Mouse (Mus musculus) frontal cortex, postnatal 10 days (tissue): ENCODE measurements around the gene Mrps17.
"Not testable (repeated sequence)": the region's sequence is repeated elsewhere in the genome, so short reads cannot be mapped to it uniquely, and the experiment has no call there.

ENCODE experiments used
- DNase-seq, 2 experiments: peaks; one replicate each; pipeline ENCODE4 v3.0.0; 2022; ENCODE audit warnings: low spot score in 2 of 2, mixed read lengths in 1 of 2

The Mrps17 gene

GRCm38 (mm10) chr5:129715326-129715861, at the start of gene Mrps17:
TSS of gene Mrps17 (plus strand) at chr5:129715497.
- peak; percentile 85 to 90 for DNase-seq

DNA sequence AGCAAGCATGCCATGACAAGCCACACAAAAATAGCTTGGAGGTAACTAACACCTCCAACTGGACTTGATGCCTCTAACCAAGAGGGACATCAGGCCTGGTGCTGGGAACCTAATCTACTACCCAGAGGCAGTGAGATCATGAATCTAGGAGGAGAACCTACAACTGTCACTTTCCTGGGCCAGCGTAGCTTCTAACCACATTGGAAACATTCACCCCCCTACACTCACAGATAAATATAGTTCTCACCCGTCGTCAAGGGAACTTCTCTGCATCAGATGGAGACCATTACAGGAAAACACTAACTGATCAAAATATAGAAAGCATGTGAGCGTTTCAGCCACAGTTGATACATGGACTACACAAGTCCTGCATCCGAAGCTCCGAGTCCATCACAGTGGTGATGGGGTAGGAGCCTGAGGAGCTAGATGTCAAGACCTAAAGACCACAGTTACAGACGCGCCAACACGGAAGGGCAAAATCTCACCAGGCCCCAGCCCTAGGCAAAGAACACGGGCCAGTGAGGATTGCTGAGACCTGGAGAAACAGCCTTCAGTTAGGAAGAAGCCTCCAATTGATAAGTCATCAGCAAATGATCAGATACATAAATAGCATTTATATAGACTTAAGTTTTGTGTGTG, 48.9 kb upstream of the Mrps17 start:
- no peak for DNase-seq

GRCm38 (mm10) chr5:129667851-129668250, 47.4 kb upstream of the Mrps17 start:
- no peak for DNase-seq

GRCm38 (mm10) chr5:129669453-129670035, 45.8 kb upstream of the Mrps17 start:
- DNase-seq, result no peak

GRCm38 (mm10) chr5:129670036-129670458, 45.2 kb upstream of the Mrps17 start, which contains the start of gene Zfp11:
TSS of gene Zfp11 (minus strand) at chr5:129670099.
- peak; percentile 60 to 80 for DNase-seq

GRCm38 (mm10) chr5:129685141-129685540, 30.2 kb upstream of the Mrps17 start:
- DNase-seq, result not testable (repeated sequence)

DNA sequence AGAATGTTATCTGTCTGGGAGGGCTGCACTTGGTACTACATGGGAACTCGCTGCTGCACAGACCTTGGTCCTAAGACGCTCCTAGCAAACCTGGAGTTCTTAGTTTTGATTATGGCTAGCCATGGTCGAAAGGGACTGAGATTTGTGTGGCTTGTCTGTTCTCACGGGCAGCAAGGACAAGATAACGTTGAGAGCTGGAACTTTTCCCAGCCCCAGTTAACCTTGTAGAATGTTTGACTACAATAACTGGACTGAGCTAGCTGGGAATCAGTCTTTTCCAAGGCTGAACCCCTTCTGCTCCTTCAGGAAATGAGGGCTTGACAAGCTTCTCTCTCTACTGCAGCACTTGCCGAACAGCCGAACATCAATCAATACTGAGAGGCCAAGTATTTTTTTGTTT, 27.7 kb upstream of the Mrps17 start:
- DNase-seq, result no peak

GRCm38 (mm10) chr5:129690528-129690927, 24.8 kb upstream of the Mrps17 start:
- DNase-seq, result no peak

GRCm38 (mm10) chr5:129700506-129700905, 14.8 kb upstream of the Mrps17 start:
- no peak for DNase-seq

DNA sequence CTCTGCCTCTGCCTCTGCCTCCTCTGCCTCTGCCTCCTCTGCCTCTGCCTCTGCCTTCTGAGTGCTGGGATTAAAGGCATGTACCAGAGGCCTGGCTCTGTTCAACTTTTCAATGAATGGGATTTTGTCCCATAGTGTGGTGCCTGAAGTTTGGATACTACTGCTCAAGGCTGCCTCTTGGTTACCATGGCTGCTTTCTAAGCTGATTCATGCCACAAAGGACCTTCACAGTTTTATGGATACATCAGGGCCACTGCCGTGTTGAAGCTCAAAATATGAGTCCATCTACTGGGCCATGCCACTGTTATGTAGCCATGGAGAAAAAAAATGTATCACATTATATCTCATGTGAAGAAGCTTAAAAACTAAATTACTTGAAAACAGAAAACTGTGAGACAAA, 13.6 kb upstream of the Mrps17 start:
- DNase-seq, result no peak

- no peak for DNase-seq
Measured at GRCm38 (mm10) chr5:129703368-129703767, 11.9 kb upstream of the Mrps17 start.

- DNase-seq, result no peak
Measured at GRCm38 (mm10) chr5:129708412-129708811, 6.9 kb upstream of the Mrps17 start, which contains the start of gene Sept14. TSS of gene Sept14 (minus strand) at chr5:129708512.

DNA sequence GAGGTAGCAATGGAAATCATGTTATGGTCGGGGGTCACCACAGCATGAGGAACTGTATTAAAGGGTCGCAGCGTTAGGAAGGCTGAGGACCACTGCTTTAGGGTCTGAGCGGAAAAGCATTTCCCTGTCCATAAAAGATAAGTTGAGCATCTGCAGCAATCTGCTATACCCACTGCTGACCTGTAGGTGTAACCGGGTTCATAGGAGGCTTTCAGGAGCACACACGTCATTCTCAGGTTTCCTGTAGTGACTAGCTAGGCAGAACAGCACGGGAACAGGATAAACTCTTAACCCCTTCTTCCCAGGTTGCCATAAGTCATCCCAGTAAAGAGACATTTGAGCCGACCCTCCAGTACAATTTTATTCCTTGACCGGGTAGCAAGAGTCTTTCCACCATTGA, 1.7 kb downstream of the Mrps17 start:
- DNase-seq, result no peak

DNA sequence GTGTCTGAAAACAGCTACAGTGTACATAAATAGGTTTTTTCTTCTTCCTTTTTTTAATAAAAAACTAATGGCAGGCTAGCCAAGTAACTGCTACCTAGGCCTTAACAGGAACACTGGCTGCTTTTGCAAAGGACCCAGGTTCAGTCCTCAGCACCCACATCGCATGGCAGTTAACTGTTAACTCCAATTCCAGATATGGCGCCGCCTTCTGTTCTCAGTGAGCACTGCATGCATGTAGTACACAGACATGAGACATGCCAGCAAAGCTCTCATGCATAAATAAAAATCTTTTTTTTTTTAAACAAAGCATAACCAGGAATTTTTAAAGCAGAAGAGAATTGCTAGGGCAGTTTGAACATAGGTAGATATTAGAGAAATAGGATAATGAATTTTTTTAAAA, 4.9 kb downstream of the Mrps17 start:
- no peak for DNase-seq

- DNase-seq, result no peak
Measured at GRCm38 (mm10) chr5:129724268-129724667, 9.0 kb downstream of the Mrps17 start.

DNA sequence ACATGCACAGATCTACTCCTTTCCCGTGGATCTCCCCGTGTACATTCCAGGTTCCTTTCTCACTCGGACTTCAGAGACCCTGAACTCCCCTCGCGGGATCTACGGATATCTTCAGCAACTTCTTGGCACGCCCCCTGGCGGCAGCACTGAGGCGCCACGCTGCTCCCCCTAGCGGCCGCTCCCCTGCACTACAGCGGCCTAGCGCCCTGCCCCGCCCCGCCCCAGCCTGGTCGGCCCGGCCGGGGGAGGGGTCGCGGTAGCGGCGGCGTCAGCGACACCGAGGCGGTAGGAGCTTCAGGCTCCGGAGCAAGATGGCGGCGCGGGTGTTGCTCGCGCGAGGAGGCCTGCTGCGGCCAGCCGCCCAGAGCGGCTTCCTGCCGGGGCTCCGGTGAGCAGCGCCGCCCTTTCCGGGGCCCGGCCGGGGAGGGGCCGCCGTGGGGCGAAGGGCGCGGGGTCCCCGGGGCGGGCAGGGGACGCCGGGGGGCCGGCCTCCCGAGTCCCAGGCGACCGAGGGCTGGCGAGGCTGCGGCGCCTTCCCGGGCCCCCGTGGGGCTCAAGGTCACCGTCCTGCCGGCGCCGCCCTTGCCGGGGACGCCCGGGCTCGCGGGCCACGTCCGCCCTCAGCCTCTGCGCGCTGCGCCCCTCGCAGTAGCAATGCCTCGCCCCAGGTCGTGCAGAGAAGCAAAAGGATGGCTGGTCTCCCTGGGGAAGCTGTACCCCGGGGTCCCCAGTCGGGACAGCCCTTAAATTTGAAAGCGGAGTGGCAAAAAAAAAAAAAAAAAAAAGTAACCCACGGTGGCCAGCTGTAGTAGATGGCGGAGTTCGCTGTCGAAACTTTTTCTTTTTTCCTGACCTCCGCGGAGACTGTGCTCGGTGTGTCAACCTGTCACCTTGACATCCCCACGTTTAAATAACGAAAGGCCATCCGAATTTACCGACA, 9.8 kb downstream of the Mrps17 start, which contains the start of gene Nipsnap2:
Gene Nipsnap2, plus strand, starts transcription at position 230 of the 940 bp plus-strand sequence.
- DNase-seq, result peak; percentile 79 to 90

DNA sequence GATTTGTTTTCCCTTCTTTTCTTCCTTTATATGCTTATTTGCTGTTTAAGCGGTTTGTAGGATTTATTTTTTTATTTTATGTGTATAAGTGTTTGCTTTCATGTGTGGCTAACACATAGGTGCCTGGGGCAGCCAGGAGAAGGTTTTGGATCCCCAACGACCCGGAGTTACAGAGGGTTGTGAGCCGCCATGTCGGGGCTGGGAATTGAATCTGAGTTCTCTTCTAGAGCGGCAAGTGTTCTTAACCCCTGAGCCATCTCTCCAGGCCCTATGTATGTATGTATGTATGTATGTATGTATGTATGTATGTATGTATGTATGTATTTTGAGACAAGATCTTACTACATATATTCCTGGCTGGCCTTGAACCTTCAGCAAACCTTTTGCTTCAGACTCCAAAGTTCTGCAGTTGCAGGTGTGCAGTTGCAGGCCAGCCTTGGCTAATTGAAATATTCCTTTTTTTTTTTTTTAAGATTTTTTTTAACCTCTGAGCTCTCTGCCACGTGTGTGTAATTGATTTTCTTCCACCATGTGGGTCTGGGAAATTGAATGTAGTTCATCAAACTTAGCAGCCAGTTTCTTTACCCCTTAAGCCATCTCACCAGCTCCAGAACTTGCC, 10.6 kb downstream of the Mrps17 start:
- no peak for DNase-seq

- no peak for DNase-seq
Measured at GRCm38 (mm10) chr5:129726784-129727183, 11.5 kb downstream of the Mrps17 start.

GRCm38 (mm10) chr5:129729286-129729685, 14.0 kb downstream of the Mrps17 start:
- no peak for DNase-seq

GRCm38 (mm10) chr5:129730344-129730743, 15.0 kb downstream of the Mrps17 start:
- DNase-seq, result no peak

DNA sequence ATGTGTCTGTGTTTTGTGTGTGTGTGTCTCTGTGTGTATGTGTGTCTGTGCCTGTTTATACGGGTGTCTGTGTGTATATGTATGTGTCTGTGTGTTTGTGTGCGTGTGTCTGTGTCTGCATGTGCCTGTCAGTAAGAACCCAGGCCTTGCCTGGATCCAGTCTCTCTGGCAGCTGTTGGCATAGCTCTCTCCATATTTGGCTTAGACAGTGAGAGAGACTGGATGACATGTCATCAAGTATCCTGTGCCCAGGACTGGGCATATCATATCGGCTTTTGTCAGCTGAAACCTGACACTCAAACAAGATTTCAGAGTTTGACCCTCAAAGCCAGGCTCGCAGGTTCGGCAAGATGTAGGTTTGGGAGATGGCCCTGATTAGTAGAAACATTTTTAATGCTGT, 15.7 kb downstream of the Mrps17 start:
- no peak for DNase-seq

DNA sequence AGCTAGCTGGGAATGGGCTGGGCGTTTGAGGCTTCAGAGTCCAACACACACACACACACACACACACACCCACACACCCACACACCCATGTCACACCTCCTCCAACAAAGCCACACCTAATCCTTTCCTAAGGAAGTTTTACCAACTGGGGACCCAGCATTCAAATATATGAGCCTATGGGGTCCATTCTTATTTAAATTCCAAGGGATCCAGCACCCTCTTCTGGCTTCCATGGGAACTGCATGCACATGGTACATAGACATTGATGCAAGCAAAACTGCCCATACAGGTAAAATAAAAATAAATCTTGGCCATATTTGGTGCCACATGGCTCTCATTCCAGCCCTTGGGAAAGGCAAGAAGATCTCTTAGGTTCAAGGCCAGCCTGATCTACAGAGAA, 25.7 kb downstream of the Mrps17 start:
- DNase-seq, result no peak
